Mouse (Mus musculus) hindbrain, embryonic 11.5 days (tissue): ENCODE results near the gene Vmn1r17. TPM values are rescaled to one million over a fixed set of nuclear protein-coding genes. Genes with fewer than 3 reads are reported as not detected.

Experiments
- polyA plus RNA-seq: library from polyadenylated mRNA; unstranded; fragments of >200 nt; fragmentation: Nextera tagmentation; extraction: Ambion mirVana; gene quantifications from 2 replicates; pipeline ENCODE4 v1.2.1, GENCODE M21; 2014

Vmn1r17 gene
- polyA plus RNA-seq, 1 experiment from 2014 or later = not detected

Other genes with a start within 250 kb of the Vmn1r17 start
- not detected in 2 replicates for gene Vmn1r11, start 230.3 kb downstream of the Vmn1r17 start, polyA plus RNA-seq
- not detected in 2 replicates for gene Vmn1r12, start 206.8 kb downstream of the Vmn1r17 start, polyA plus RNA-seq
- gene Vmn1r13, start 160.4 kb downstream of the Vmn1r17 start, polyA plus RNA-seq = not detected in 2 replicates
- gene Vmn1r14, start 132.0 kb downstream of the Vmn1r17 start, polyA plus RNA-seq = not detected in 2 replicates
- gene Vmn1r15, start 105.8 kb downstream of the Vmn1r17 start, polyA plus RNA-seq = not detected in 2 replicates
- gene Vmn1r16, start 34.2 kb downstream of the Vmn1r17 start, polyA plus RNA-seq = not detected in 2 replicates
- not detected in 2 replicates for gene Vmn1r18, start 32.1 kb upstream of the Vmn1r17 start, polyA plus RNA-seq
- gene Vmn1r19, start 40.1 kb upstream of the Vmn1r17 start, polyA plus RNA-seq = not detected in 2 replicates
- not detected in 2 replicates for gene Vmn1r20, start 65.2 kb upstream of the Vmn1r17 start, polyA plus RNA-seq
- 6.1 and 8.2 TPM in 2 replicates for gene Ppm1k, start 171.7 kb upstream of the Vmn1r17 start, polyA plus RNA-seq
- 1.2 and 1.7 TPM in 2 replicates for gene Herc6, start 217.3 kb upstream of the Vmn1r17 start, polyA plus RNA-seq